Mouse (Mus musculus) stomach, embryonic 16.5 days (tissue): ENCODE results near the gene Csf1. TPM values are rescaled to one million over a fixed set of nuclear protein-coding genes. Genes with fewer than 3 reads are reported as not detected.

Source experiments
- ATAC-seq: fragments of 200-750 bp; cut with Nextera tagmentation; 2 replicates; pipeline ENCODE4 v1.8.0; 2017; ENCODE audit warnings: moderate number of reproducible peaks, moderate TSS enrichment; ENCODE audit not compliant: insufficient read depth, low FRiP score
- H3K27ac ChIP-seq: fragments of 300-500 bp; sonication (generic); 2 replicates; pipeline ENCODE4 v1.5.1; 2014; ENCODE audit warnings: low read length
- H3K27me3 ChIP-seq: fragments of 300-500 bp; sonication (generic); 2 replicates; pipeline ENCODE4 v1.6.1; 2014; ENCODE audit warnings: low read length, control low read depth, mixed read lengths; ENCODE audit not compliant: control insufficient read depth, insufficient read depth
- H3K36me3 ChIP-seq: fragments of 300-500 bp; sonication (generic); 2 replicates; pipeline ENCODE4 v1.6.1; 2014; ENCODE audit warnings: low read length; ENCODE audit not compliant: control insufficient read depth, insufficient read depth
- H3K4me1 ChIP-seq: fragments of 300-500 bp; sonication (generic); 2 replicates; pipeline ENCODE4 v1.6.1; 2014; ENCODE audit warnings: low read length, control low read depth, mixed read lengths; ENCODE audit not compliant: control insufficient read depth, insufficient read depth
- H3K4me2 ChIP-seq: fragments of 300-500 bp; sonication (generic); 2 replicates; pipeline ENCODE4 v1.6.1; 2014; ENCODE audit warnings: low read depth, low read length, mixed read lengths
- H3K4me3 ChIP-seq: fragments of 300-500 bp; sonication (generic); replicated peaks from 2 replicates; pipeline ENCODE4 v1.5.1; 2014; ENCODE audit warnings: mild to moderate bottlenecking, low read length
- H3K9ac ChIP-seq: fragments of 300-500 bp; sonication (generic); 2 replicates; pipeline ENCODE4 v1.6.1; 2014; ENCODE audit warnings: low read length
- H3K9me3 ChIP-seq: fragments of 300-500 bp; sonication (generic); replicated peaks from 2 replicates; pipeline ENCODE4 v1.6.1; 2016; ENCODE audit warnings: low read length, control low read depth; ENCODE audit not compliant: control insufficient read depth
- WGBS: fragments of 180-500 bp; shearing (Covaris S2); extraction: QIAGEN DNeasy Blood & Tissue Kit; methylation state at CpG from one replicate; pipeline ENCODE4 v1.1.7; 2014; 5-methylcytosine and 5-hydroxymethylcytosine counted together
- polyA plus RNA-seq: library from polyadenylated mRNA; unstranded; fragments of >200 nt; fragmentation: Nextera tagmentation; extraction: Ambion mirVana; gene quantifications from 2 replicates; pipeline ENCODE4 v1.2.1, GENCODE M21; 2015

The Csf1 gene
- polyA plus RNA-seq, 1 experiment from 2014 or later, result 20.2 TPM

DNA sequence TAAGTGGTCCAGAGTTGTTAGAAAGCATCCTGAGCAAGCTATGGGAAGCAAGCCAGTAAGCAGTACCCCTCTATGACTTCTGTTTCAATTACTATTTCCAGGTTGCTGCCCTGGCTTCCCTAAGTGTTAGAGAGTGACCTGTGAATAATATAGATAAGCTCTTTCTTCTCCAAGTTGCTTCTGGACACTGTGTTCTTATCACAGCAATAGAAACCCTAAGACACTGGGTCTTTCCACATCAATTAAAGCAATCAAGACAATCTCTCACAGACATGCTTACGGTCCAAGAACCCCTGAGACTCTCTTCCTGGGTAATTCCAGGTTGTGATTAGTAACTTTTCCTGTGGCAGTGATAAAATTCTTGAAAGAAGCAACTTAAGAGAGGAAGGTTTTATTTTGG is 26.1 kb upstream of the Csf1 start:
- Histone ChIP-seq H3K27me3 (no peaks in the 10 kb centered on the region), H3K9me3 (no peaks in the 10 kb centered on the region), H3K4me3 (no peak overlapping the region), H3K4me1 (peaks cover 13% of the 10 kb centered on the region), H3K9ac (no peak overlapping the region), H3K27ac (no peak overlapping the region), H3K4me2 (no peak overlapping the region), H3K36me3 (no peaks in the 10 kb centered on the region)
- 91% methylated on average over 1 of the region's 1 CpGs for WGBS
- no peak for ATAC-seq

DNA sequence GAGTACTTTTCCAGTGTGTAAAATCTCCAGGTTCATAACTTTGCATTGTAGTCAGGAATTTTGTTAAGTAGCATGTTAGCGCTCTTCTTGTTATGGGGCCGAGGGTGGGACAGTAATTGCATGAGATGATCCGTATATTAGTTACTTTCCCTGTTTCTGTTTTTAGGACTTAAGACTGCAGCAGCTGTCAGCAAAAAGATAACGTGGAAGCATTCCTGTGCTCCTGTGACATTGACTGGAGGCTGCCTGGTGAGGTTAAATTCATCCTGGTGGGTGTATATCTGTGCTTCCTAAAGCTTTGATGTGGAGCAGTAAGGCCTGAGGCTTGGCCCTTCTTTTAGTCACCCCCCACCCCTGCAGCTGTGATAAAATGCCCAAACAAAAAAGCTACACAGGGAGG is 25.3 kb upstream of the Csf1 start:
- Histone ChIP-seq H3K4me1 (peaks cover 13% of the 10 kb centered on the region), H3K9me3 (no peaks in the 10 kb centered on the region), H3K27me3 (no peaks in the 10 kb centered on the region), H3K9ac (no peak overlapping the region), H3K27ac (no peak overlapping the region), H3K4me2 (no peak overlapping the region), H3K4me3 (no peak overlapping the region), H3K36me3 (no peaks in the 10 kb centered on the region)
- no peak for ATAC-seq
- 68% methylated on average over 4 of the region's 4 CpGs for WGBS

DNA sequence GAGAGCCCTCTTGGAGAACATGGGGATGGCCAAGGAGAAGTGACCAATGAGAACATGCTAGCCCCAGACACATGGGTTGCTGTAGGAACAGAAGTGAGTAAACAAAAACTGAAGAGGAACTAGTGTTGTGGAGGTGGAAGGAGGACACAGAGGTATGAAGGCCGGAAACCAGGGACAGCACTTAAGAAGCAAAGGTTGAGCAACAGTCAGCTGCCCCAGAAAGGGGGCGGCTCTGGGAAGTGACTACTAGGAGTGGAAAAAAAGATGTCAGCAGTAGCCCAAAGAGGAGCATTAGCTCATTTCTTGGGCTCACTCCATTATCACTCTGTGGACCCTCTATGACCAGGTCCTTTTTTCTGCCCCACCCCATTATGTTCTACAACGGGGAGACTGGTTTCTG is 23.0 kb upstream of the Csf1 start:
- H3K4me2 ChIP-seq, result no peak overlapping the region
- no peak overlapping the region for H3K9ac ChIP-seq
- H3K4me1 ChIP-seq, result peaks cover 13% of the 10 kb centered on the region
- no peak overlapping the region for H3K27ac ChIP-seq
- no peak for ATAC-seq
- no peaks in the 10 kb centered on the region for H3K9me3 ChIP-seq
- no peak overlapping the region for H3K4me3 ChIP-seq
- H3K36me3 ChIP-seq, result no peaks in the 10 kb centered on the region
- 82% methylated on average over 3 of the region's 3 CpGs for WGBS
- no peaks in the 10 kb centered on the region for H3K27me3 ChIP-seq

DNA sequence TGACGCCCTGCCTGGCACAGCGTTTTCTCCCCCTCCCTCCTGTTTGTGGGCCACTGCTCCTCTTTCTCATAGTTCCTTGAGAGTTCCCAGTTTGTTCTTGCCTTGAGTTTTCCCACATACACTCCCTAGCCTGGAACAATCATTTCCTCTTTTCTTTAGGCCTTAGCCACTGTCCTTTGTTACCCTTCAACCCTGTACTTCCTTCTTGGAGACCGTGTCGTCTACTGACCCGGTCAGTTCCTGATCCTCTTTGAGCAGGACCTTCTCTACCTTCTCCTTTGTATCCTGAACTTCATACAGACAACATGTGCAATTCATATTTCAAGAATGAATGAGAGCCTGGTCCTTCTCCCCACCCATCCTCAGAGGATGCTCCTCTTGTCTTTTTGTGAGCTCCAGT is 21.0 kb upstream of the Csf1 start:
- 0 out of 2 replicates have a peak, but pooled peaks cover 2% of the 10 kb centered on the region for H3K4me1 ChIP-seq
- no peak overlapping the region for H3K4me2 ChIP-seq
- no peaks in the 10 kb centered on the region for H3K36me3 ChIP-seq
- H3K9ac ChIP-seq, result no peak overlapping the region
- no peak overlapping the region for H3K27ac ChIP-seq
- H3K9me3 ChIP-seq, result no peaks in the 10 kb centered on the region
- no peak for ATAC-seq
- no peak overlapping the region for H3K4me3 ChIP-seq
- WGBS, result 79% methylated on average over 5 of the region's 5 CpGs
- no peaks in the 10 kb centered on the region for H3K27me3 ChIP-seq

DNA sequence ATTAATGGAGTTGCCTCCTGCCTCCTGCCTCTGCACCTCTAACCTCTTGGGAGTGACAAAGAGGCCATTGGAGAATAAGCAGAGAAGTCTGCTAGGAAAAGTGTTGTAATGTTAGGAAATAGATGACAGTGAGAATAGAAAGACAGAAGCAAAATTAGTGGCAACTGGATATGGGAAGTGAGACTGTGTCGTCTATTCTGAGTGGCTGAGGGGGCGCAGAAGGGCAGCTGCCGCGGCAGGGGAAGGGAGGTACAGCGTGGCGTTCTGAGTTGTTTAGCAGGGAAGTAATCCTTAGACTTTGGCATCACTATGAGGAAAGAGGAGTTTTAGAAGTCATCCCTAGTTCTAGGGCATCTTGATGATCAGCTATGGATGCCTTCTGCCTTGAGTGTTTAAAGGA is 17.7 kb upstream of the Csf1 start:
- Histone ChIP-seq H3K9me3 (no peaks in the 10 kb centered on the region), H3K27ac (no peak overlapping the region), H3K27me3 (no peaks in the 10 kb centered on the region), H3K4me3 (no peak overlapping the region), H3K4me2 (no peak overlapping the region), H3K9ac (no peak overlapping the region), H3K36me3 (no peaks in the 10 kb centered on the region), H3K4me1 (peaks cover 8% of the 10 kb centered on the region; the same call in 1 of the 2 replicates)
- WGBS, result 60% methylated on average over 6 of the region's 6 CpGs
- ATAC-seq, result no peak

DNA sequence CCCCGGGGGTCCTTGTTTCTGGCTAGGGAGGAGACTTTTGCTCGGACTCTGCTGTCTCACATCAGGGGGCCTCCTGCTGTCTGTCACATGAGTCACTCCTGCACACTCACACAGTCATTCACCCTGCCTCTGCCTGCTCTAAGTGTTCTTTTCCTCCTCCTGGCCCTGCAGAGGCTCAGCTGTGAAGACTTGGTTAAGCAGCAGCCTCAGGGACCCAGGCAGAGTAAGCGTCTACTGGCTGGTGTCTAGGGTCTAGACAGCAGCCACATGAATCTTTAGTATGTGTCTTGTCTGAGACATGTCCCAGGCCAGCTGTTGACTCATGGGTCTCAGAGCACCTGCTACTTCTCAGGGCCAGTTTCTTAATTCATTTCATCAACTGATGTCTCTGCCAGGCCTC is 16.0 kb upstream of the Csf1 start:
- 25% methylated on average over 3 of the region's 3 CpGs for WGBS
- no peak for ATAC-seq
- H3K4me3 ChIP-seq, result no peak overlapping the region

DNA sequence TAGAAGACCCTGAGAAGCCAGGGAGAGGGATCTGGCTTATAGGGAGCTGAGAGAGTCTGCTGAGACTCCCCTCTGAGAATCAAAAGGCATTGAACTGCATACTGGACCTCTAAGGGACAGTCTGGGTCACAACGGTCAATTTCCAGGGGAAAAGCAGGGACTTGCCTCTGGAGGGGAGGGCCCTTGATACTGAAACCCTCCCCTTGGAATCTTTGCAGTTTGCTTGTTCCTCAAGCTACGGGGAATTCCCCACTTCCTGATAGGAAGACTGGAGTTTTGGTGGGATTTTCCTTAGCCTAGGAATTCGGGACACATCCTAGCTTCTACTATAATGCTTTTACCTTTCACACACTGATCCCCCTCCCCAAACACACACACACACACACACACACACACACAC is 15.5 kb upstream of the Csf1 start:
- Histone ChIP-seq H3K36me3 (no peaks in the 10 kb centered on the region), H3K27me3 (no peaks in the 10 kb centered on the region), H3K9me3 (no peaks in the 10 kb centered on the region), H3K9ac (no peak overlapping the region), H3K4me2 (no peak overlapping the region), H3K4me1 (peaks cover 8% of the 10 kb centered on the region; the same call in 1 of the 2 replicates), H3K4me3 (no peak overlapping the region), H3K27ac (no peak overlapping the region)
- no peak for ATAC-seq
- 31% methylated on average over 3 of the region's 3 CpGs for WGBS

More for the DNA sequence above, 16.0 kb upstream of the Csf1 start:
- Histone ChIP-seq H3K27me3 (no peaks in the 10 kb centered on the region), H3K4me2 (no peak overlapping the region), H3K36me3 (no peaks in the 10 kb centered on the region), H3K27ac (no peak overlapping the region), H3K9me3 (no peaks in the 10 kb centered on the region), H3K9ac (no peak overlapping the region), H3K4me1 (peaks cover 8% of the 10 kb centered on the region; the same call in 1 of the 2 replicates)

DNA sequence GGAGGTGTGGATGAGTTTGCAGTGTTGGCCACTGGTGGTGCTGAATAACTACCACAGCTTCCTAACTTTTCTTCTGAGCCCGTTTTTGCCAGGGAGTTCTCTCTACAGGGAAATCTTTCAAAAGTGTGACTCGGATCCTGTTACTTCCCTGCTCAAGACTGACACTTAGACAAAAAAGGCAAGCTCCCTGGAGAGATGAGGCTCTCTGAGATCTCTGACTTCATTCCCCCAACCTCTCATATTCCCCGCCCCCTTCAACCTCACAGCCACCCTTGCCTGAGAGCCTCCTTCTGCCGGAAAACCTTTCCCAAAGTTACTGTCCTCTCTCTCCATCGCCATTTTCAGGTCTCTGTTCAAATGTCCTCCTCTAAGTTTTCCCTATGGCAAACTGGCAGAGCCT is 14.8 kb upstream of the Csf1 start:
- ATAC-seq, result no peak
- Histone ChIP-seq H3K36me3 (no peaks in the 10 kb centered on the region), H3K4me2 (no peak overlapping the region), H3K4me3 (no peak overlapping the region), H3K27ac (no peak overlapping the region), H3K9ac (no peak overlapping the region), H3K4me1 (peaks cover 8% of the 10 kb centered on the region; the same call in 1 of the 2 replicates), H3K27me3 (no peaks in the 10 kb centered on the region), H3K9me3 (no peaks in the 10 kb centered on the region)
- WGBS, result 41% methylated on average over 5 of the region's 5 CpGs

DNA sequence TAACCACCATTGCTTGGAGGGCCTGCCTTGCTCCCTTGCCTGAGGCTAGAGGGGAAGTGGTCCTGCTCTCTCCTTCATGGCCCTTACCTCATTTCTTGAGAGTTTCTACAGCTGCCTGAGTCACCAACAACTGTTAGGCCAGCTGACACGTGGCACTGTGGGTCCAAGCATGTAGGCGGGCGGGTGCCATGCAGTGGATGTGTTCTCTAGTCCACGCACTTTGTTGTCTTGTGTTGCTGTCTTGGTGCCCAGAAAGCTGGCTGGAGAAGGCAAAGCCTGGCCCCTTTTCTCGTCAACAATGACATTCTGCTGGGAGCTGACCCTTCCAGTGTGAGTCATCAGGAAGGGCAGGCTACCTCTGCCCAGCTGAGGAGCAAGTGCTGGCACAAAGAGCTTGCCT is 12.6 kb upstream of the Csf1 start:
- no peak for ATAC-seq
- Histone ChIP-seq H3K9me3 (no peaks in the 10 kb centered on the region), H3K9ac (no peak overlapping the region), H3K4me2 (no peak overlapping the region), H3K4me1 (peaks cover 19% of the 10 kb centered on the region), H3K27me3 (no peaks in the 10 kb centered on the region), H3K27ac (no peak overlapping the region), H3K4me3 (no peak overlapping the region), H3K36me3 (no peaks in the 10 kb centered on the region)
- WGBS, result 68% methylated on average over 5 of the region's 5 CpGs

DNA sequence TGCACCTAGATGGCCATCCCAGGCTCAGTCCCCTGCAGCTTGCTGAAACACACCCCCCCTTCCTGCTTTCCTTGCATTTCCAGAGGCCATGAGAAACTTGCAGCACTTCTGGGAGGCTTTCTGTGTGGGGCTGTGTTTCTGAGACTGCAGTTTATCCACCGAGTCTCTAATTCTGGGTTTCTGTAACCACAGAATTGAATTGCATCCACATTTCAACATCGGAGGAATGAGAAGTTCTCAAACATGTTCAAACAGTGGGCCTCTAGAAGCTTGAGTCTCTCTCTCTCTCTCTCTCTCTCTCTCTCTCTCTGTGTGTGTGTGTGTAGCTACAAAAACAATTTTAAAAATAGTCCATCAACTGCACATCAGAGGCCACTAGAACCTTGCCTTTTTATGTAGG is 9.4 kb upstream of the Csf1 start:
- Histone ChIP-seq H3K4me3 (no peak overlapping the region), H3K4me1 (peaks cover 16% of the 10 kb centered on the region), H3K27ac (no peak overlapping the region), H3K27me3 (no peaks in the 10 kb centered on the region), H3K4me2 (no peak overlapping the region), H3K9ac (no peak overlapping the region), H3K36me3 (no peaks in the 10 kb centered on the region), H3K9me3 (no peaks in the 10 kb centered on the region)
- WGBS, result 56% methylated on average over 2 of the region's 2 CpGs
- ATAC-seq, result no peak
